Mouse (Mus musculus): ENCODE data around the gene Banp. TPM values are rescaled to one million over a fixed set of nuclear protein-coding genes. Genes with fewer than 3 reads are reported as not detected.

The Banp gene
- polyA plus RNA-seq, 1 experiment from 2014 or later = 25.3 TPM

GRCm38 (mm10) chr8:122073964-122074363 is 124.4 kb downstream of the Banp start:
- H3K27me3 ChIP-seq = peaks cover 38% of the 10 kb centered on the region

DNA sequence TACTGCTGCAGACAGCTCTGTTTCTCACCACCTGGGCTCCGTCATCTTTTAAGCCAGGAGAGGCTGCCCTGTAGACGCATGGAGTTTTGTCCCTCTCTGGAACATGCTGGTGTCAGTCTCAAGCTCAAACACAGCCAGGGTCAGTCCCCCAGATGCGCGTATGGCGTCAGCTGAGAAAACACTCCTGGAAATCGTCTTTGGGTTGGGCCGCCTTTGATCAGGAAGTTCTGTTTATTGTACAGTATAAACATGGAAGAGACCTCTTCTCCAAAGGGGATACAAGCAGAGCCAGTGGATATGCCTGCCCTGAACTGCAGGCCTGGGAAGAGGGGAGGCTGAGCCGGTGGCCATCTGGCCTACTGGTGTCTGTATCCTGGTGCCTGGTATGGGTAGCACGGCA is 124.9 kb downstream of the Banp start:
- WGBS = 57% methylated on average over 9 of the region's 9 CpGs
- Histone ChIP-seq H3K4me1 (replicated peaks) (peaks cover 12% of the 10 kb centered on the region), H3K9me3 (replicated peaks) (no peaks in the 10 kb centered on the region), H3K9ac (no peak overlapping the region), H3K27me3 (peaks cover 37% of the 10 kb centered on the region), H3K4me2 (no peak overlapping the region), H3K27ac (no peak overlapping the region), H3K4me3 (no peak overlapping the region), H3K36me3 (no peaks in the 10 kb centered on the region)
- ATAC-seq (replicated peaks; ENCODE audit: insufficient number of reproducible peaks, insufficient read depth, low FRiP score, low read depth) = no peak

More at GRCm38 (mm10) chr8:122073964-122074363, 124.4 kb downstream of the Banp start:
- H3K9me3 ChIP-seq (replicated peaks) = no peaks in the 10 kb centered on the region
- ATAC-seq (replicated peaks; ENCODE audit: insufficient number of reproducible peaks, insufficient read depth, low FRiP score, low read depth) = no peak
- H3K4me1 ChIP-seq (replicated peaks) = peaks cover 12% of the 10 kb centered on the region
- H3K36me3 ChIP-seq = no peaks in the 10 kb centered on the region
- H3K4me2 ChIP-seq = no peak overlapping the region
- no peak overlapping the region for H3K9ac ChIP-seq
- H3K27ac ChIP-seq = no peak overlapping the region
- 59% methylated on average over 9 of the region's 9 CpGs for WGBS
- H3K4me3 ChIP-seq = no peak overlapping the region

GRCm38 (mm10) chr8:122074977-122075376 is 125.4 kb downstream of the Banp start:
- no peaks in the 10 kb centered on the region for H3K9me3 ChIP-seq (replicated peaks)

GRCm38 (mm10) chr8:122076183-122076842 is 126.8 kb downstream of the Banp start:
- Histone ChIP-seq H3K4me1 (replicated peaks) (peaks cover 17% of the 10 kb centered on the region), H3K9me3 (replicated peaks) (no peaks in the 10 kb centered on the region), H3K36me3 (no peaks in the 10 kb centered on the region), H3K9ac (no peak overlapping the region), H3K4me2 (0 out of 2 replicates have a peak overlapping the region, but pooled peaks have one; percentile 3), H3K27ac (no peak overlapping the region), H3K4me3 (no peak overlapping the region), H3K27me3 (peaks cover 35% of the 10 kb centered on the region)
- 18% methylated on average over 23 of the region's 23 CpGs for WGBS
- no peak for ATAC-seq (replicated peaks; ENCODE audit: insufficient number of reproducible peaks, insufficient read depth, low FRiP score, low read depth)

More at GRCm38 (mm10) chr8:122074977-122075376, 125.4 kb downstream of the Banp start:
- ATAC-seq (replicated peaks; ENCODE audit: insufficient number of reproducible peaks, insufficient read depth, low FRiP score, low read depth) = no peak
- Histone ChIP-seq H3K4me2 (no peak overlapping the region), H3K36me3 (no peaks in the 10 kb centered on the region), H3K27me3 (peaks cover 37% of the 10 kb centered on the region), H3K4me3 (no peak overlapping the region), H3K4me1 (replicated peaks) (peaks cover 13% of the 10 kb centered on the region), H3K9ac (no peak overlapping the region), H3K27ac (no peak overlapping the region)
- WGBS = 59% methylated on average over 4 of the region's 4 CpGs

- H3K9ac ChIP-seq = no peak overlapping the region
- H3K9me3 ChIP-seq (replicated peaks) = no peaks in the 10 kb centered on the region
- no peaks in the 10 kb centered on the region for H3K36me3 ChIP-seq
- peaks cover 28% of the 10 kb centered on the region for H3K27me3 ChIP-seq
- whole genome bisulfite sequencing = 80% methylated on average over 12 of the region's 12 CpGs
- H3K4me3 ChIP-seq = no peak overlapping the region
- no peak overlapping the region for H3K4me2 ChIP-seq
- no peak for ATAC-seq (replicated peaks; ENCODE audit: insufficient number of reproducible peaks, insufficient read depth, low FRiP score, low read depth)
- peaks cover 17% of the 10 kb centered on the region for H3K4me1 ChIP-seq (replicated peaks)
- H3K27ac ChIP-seq = no peak overlapping the region
These were observed 128.8 kb downstream of the Banp start for GRCm38 (mm10) chr8:122078321-122078720.

Small RNAs within 50 kb of the gene (microRNA-seq; reads per million reads assigned to microRNA genes)
- gene Mir7237 = not detected

Other genes starting within 250 kb of the Banp start
- gene Jph3, start 220.1 kb upstream of the Banp start, polyA plus RNA-seq (2015; fragmentation: Nextera tagmentation; extraction: Ambion mirVana) = 0.21 and 1.2 TPM in 2 replicates
- gene Klhdc4, start 120.2 kb upstream of the Banp start, polyA plus RNA-seq (2015; fragmentation: Nextera tagmentation; extraction: Ambion mirVana) = 18.7 and 27.6 TPM in 2 replicates
- gene Slc7a5, start 42.1 kb upstream of the Banp start, polyA plus RNA-seq (2015; fragmentation: Nextera tagmentation; extraction: Ambion mirVana) = 12.0 and 17.4 TPM in 2 replicates
- not detected in 2 replicates for gene Car5a, start 4.8 kb upstream of the Banp start, polyA plus RNA-seq (2015; fragmentation: Nextera tagmentation; extraction: Ambion mirVana)